Mouse (Mus musculus): ENCODE results near the gene Gtf2h1. TPM values are rescaled to one million over a fixed set of nuclear protein-coding genes. Genes with fewer than 3 reads are reported as not detected.
A peak's percentile ranks its signal among the peaks of the same experiment; 100 is the strongest.
"Not testable (repeated sequence)": the region's sequence is repeated elsewhere in the genome, so short reads cannot be mapped to it uniquely, and the experiment has no call there.

Gtf2h1 gene
- total RNA-seq, 2 experiments from 2014 or later: 38.8 to 39.9 TPM

GRCm38 (mm10) chr7:46829911-46830310 lies 34.0 kb downstream of the Gtf2h1 start:
- DNase-seq (ENCODE audit: extremely low spot score in 1 of 2, low spot score in 1 of 2): no peak

GRCm38 (mm10) chr7:46830799-46831590 lies 35.1 kb downstream of the Gtf2h1 start:
- no peak for DNase-seq (ENCODE audit: extremely low spot score in 1 of 2, low spot score in 1 of 2)

GRCm38 (mm10) chr7:46831693-46832092 lies 35.8 kb downstream of the Gtf2h1 start:
- DNase-seq (ENCODE audit: extremely low spot score in 1 of 2, low spot score in 1 of 2): no peak

GRCm38 (mm10) chr7:46832112-46832810 lies 36.4 kb downstream of the Gtf2h1 start:
- DNase-seq (ENCODE audit: extremely low spot score in 1 of 2, low spot score in 1 of 2): not testable (repeated sequence)

GRCm38 (mm10) chr7:46833266-46833665 lies 37.4 kb downstream of the Gtf2h1 start:
- DNase-seq (ENCODE audit: extremely low spot score in 1 of 2, low spot score in 1 of 2): no peak

GRCm38 (mm10) chr7:46833670-46834255 lies 37.9 kb downstream of the Gtf2h1 start:
- DNase-seq (ENCODE audit: extremely low spot score in 1 of 2, low spot score in 1 of 2): no peak

- no peak for DNase-seq (ENCODE audit: extremely low spot score in 1 of 2, low spot score in 1 of 2)
Observed at GRCm38 (mm10) chr7:46834994-46835610, 39.2 kb downstream of the Gtf2h1 start.

GRCm38 (mm10) chr7:46836357-46836756 lies 40.5 kb downstream of the Gtf2h1 start:
- DNase-seq (ENCODE audit: extremely low spot score in 1 of 2, low spot score in 1 of 2): no peak

- DNase-seq (ENCODE audit: extremely low spot score in 1 of 2, low spot score in 1 of 2): no peak
Observed at GRCm38 (mm10) chr7:46837073-46837472, 41.2 kb downstream of the Gtf2h1 start.

GRCm38 (mm10) chr7:46838104-46838671 lies 42.3 kb downstream of the Gtf2h1 start:
- DNase-seq (ENCODE audit: extremely low spot score in 1 of 2, low spot score in 1 of 2): no peak

GRCm38 (mm10) chr7:46838891-46839302 lies 43.0 kb downstream of the Gtf2h1 start:
- DNase-seq (ENCODE audit: extremely low spot score in 1 of 2, low spot score in 1 of 2): peak; percentile 51 to 54

GRCm38 (mm10) chr7:46839446-46839845 lies 43.5 kb downstream of the Gtf2h1 start:
- no peak for DNase-seq (ENCODE audit: extremely low spot score in 1 of 2, low spot score in 1 of 2)

- DNase-seq (ENCODE audit: extremely low spot score in 1 of 2, low spot score in 1 of 2): no peak
Observed at GRCm38 (mm10) chr7:46839861-46840260, 44.0 kb downstream of the Gtf2h1 start.

- DNase-seq (ENCODE audit: extremely low spot score in 1 of 2, low spot score in 1 of 2): no peak
Observed at GRCm38 (mm10) chr7:46840326-46840725, 44.4 kb downstream of the Gtf2h1 start.

- DNase-seq (ENCODE audit: extremely low spot score in 1 of 2, low spot score in 1 of 2): no peak
Observed at GRCm38 (mm10) chr7:46840787-46841525, 45.1 kb downstream of the Gtf2h1 start, which contains the start of gene Ldha. TSS of gene Ldha (plus strand) at chr7:46841475.

GRCm38 (mm10) chr7:46842278-46842677 lies 46.4 kb downstream of the Gtf2h1 start:
- DNase-seq (ENCODE audit: extremely low spot score in 1 of 2, low spot score in 1 of 2): no peak

GRCm38 (mm10) chr7:46843576-46843975 lies 47.7 kb downstream of the Gtf2h1 start:
- DNase-seq (ENCODE audit: extremely low spot score in 1 of 2, low spot score in 1 of 2): no peak

GRCm38 (mm10) chr7:46845211-46845977 lies 49.5 kb downstream of the Gtf2h1 start:
- peak; percentile 92 to 93 for DNase-seq (ENCODE audit: extremely low spot score in 1 of 2, low spot score in 1 of 2)

GRCm38 (mm10) chr7:46845978-46846485 lies 50.1 kb downstream of the Gtf2h1 start:
- DNase-seq (ENCODE audit: extremely low spot score in 1 of 2, low spot score in 1 of 2): peak; percentile 27 to 31

Measured in layer of hippocampus, postnatal 25 days (tissue).